ENCODE assay signal across 25 mouse cellular contexts in the genomic region with DNA sequence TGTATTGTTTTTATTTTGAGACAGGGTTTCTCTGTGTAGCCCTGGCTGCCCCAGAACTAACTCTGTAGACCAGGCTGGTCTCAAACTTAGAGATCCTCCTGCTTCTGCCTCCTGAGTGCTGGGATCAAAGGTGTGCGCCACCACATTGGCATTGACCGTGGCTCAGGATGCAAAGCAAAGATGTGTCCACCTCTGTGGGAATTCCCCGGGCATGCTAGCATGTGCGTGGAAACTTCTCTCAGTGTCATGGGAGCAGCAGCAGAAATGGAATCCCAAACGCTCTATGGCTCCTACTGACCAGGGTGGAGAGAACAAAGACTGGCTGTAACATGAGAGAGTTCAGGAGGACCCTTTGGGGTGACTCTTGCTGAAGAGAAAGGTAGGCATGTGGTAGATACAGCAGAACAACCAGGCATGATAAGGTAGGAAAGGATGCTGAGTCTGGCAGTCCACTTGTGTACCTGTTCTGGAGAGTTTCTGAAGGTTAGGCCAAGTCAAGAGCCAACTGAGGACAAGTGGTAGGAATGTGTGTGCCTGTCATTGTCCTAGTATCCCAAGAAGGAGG.
"Had no signal": no experiment of that assay in that cellular context is flagged by ENCODE, and none has a peak within 500 bp of the region (broad histone marks: within the 10 kb centered on the region; RNA-seq: fewer than 3 reads in every experiment).

No protein-coding gene starts in this region.

- H3K36me3 ChIP-seq: intestine, embryonic 15.5 days; kidney, embryonic 15.5 days; limb, embryonic 12.5 days; limb, embryonic 15.5 days; lung, embryonic 15.5 days; midbrain, embryonic 10.5 days; neural tube, embryonic 12.5 days; neural tube, embryonic 15.5 days had no signal

- H3K4me2 ChIP-seq: intestine, embryonic 15.5 days; kidney, embryonic 15.5 days; limb, embryonic 12.5 days; limb, embryonic 15.5 days; lung, embryonic 15.5 days; neural tube, embryonic 12.5 days; neural tube, embryonic 15.5 days had no signal

- H3K4me1 ChIP-seq: neural tube, embryonic 12.5 days had no signal

- H3K9ac ChIP-seq: intestine, embryonic 15.5 days; kidney, embryonic 15.5 days; limb, embryonic 12.5 days; limb, embryonic 15.5 days; liver, embryonic 14.5 days; lung, embryonic 15.5 days; neural tube, embryonic 12.5 days; neural tube, embryonic 15.5 days had no signal

- ATAC-seq: intestine, embryonic 15.5 days had no signal

- H3K4me3 ChIP-seq: intestine, embryonic 15.5 days; kidney, embryonic 15.5 days; limb, embryonic 12.5 days; limb, embryonic 15.5 days; lung, embryonic 15.5 days; megakaryocyte, embryonic 14.5 days; midbrain, embryonic 10.5 days; neural tube, embryonic 12.5 days; neural tube, embryonic 15.5 days had no signal

- H3K27ac ChIP-seq: intestine, embryonic 15.5 days; kidney, embryonic 15.5 days; limb, embryonic 12.5 days; limb, embryonic 15.5 days; lung, embryonic 15.5 days; midbrain, embryonic 10.5 days; neural tube, embryonic 12.5 days; neural tube, embryonic 15.5 days; stomach, postnatal 0 days had no signal

- H3K9me3 ChIP-seq: intestine, embryonic 15.5 days; kidney, embryonic 15.5 days; limb, embryonic 12.5 days; limb, embryonic 15.5 days; lung, embryonic 15.5 days; megakaryocyte, embryonic 14.5 days; midbrain, embryonic 10.5 days; neural tube, embryonic 12.5 days; neural tube, embryonic 15.5 days had no signal

- DNase-seq: kidney, adult 11 months; kidney, adult 8-10 months; kidney, postnatal 10 days; kidney, postnatal 36 days; left cerebral cortex, postnatal 4 days; lung, adult 18-20 months; lung, postnatal 10 days; lung, postnatal 36 days; midbrain, embryonic 14.5 days; right cerebral cortex, adult 18-20 months; right cerebral cortex, postnatal 14 days; right cerebral cortex, postnatal 4 days; thymus, adult 18-20 months; thymus, postnatal 36 days had no signal

- H3K27me3 ChIP-seq: intestine, embryonic 15.5 days; kidney, embryonic 15.5 days; lung, embryonic 15.5 days; neural tube, embryonic 12.5 days; neural tube, embryonic 15.5 days had no signal
